Mouse (Mus musculus) intestine, postnatal 0 days (tissue): Measurements from ENCODE around the gene 1700023F06Rik. TPM values are rescaled to one million over a fixed set of nuclear protein-coding genes. Genes with fewer than 3 reads are reported as not detected.
A peak's percentile ranks its signal among the peaks of the same experiment; 100 is the strongest.

Experiments
- ATAC-seq: fragments of 200-750 bp; cut with Nextera tagmentation; 2 replicates; pipeline ENCODE4 v1.8.0; 2017; ENCODE audit warnings: mild to moderate bottlenecking, moderate TSS enrichment, moderate library complexity
- H3K27ac ChIP-seq: fragments of 300-500 bp; sonication (generic); 2 replicates; pipeline ENCODE4 v1.5.1; 2014; ENCODE audit warnings: mild to moderate bottlenecking, low read depth, low read length, moderate library complexity
- H3K27me3 ChIP-seq: fragments of 300-500 bp; sonication (generic); replicated peaks from 2 replicates; pipeline ENCODE4 v1.6.1; 2014; ENCODE audit warnings: low read length, mixed read lengths; ENCODE audit not compliant: control insufficient read depth, insufficient read depth
- H3K36me3 ChIP-seq: fragments of 300-500 bp; sonication (generic); 2 replicates; pipeline ENCODE4 v1.6.1; 2014; ENCODE audit warnings: mild to moderate bottlenecking, moderate library complexity; ENCODE audit not compliant: control insufficient read depth, insufficient read depth
- H3K4me1 ChIP-seq: fragments of 300-500 bp; sonication (generic); replicated peaks from 2 replicates; pipeline ENCODE4 v1.6.1; 2014; ENCODE audit warnings: antibody characterized with exemption, low read length, mixed read lengths; ENCODE audit not compliant: control insufficient read depth, insufficient read depth
- H3K4me2 ChIP-seq: fragments of 300-500 bp; sonication (generic); replicated peaks from 2 replicates; pipeline ENCODE4 v1.6.1; 2014; ENCODE audit warnings: low read depth, mild to moderate bottlenecking, moderate library complexity
- H3K4me3 ChIP-seq: fragments of 300-500 bp; sonication (generic); 2 replicates; pipeline ENCODE4 v1.5.1; 2014; ENCODE audit warnings: low read depth, low read length
- H3K9ac ChIP-seq: fragments of 300-500 bp; sonication (generic); 2 replicates; pipeline ENCODE4 v1.6.1; 2014; ENCODE audit warnings: mild to moderate bottlenecking, low read depth, low read length
- H3K9me3 ChIP-seq: fragments of 300-500 bp; sonication (generic); 2 replicates; pipeline ENCODE4 v1.6.1; 2016; ENCODE audit warnings: mixed run types; ENCODE audit not compliant: control insufficient read depth
- CTCF ChIP-seq: sonication (generic); IDR thresholded peaks from 2 replicates; pipeline ENCODE4 v1.5.1; 2016; ENCODE audit warnings: low read depth, mild to moderate bottlenecking, control low read depth, antibody characterized with exemption, moderate library complexity
- WGBS: fragments of 180-500 bp; shearing (Covaris S2); extraction: QIAGEN DNeasy Blood & Tissue Kit; methylation state at CpG from one replicate; pipeline ENCODE4 v1.1.7; 2014; 5-methylcytosine and 5-hydroxymethylcytosine counted together
- polyA plus RNA-seq: library from polyadenylated mRNA; unstranded; fragments of >200 nt; fragmentation: Nextera tagmentation; extraction: Ambion mirVana; gene quantifications from 2 replicates; pipeline ENCODE4 v1.2.1, GENCODE M21; 2015

1700023F06Rik gene
- polyA plus RNA-seq, 1 experiment from 2014 or later: 0.77 TPM

DNA sequence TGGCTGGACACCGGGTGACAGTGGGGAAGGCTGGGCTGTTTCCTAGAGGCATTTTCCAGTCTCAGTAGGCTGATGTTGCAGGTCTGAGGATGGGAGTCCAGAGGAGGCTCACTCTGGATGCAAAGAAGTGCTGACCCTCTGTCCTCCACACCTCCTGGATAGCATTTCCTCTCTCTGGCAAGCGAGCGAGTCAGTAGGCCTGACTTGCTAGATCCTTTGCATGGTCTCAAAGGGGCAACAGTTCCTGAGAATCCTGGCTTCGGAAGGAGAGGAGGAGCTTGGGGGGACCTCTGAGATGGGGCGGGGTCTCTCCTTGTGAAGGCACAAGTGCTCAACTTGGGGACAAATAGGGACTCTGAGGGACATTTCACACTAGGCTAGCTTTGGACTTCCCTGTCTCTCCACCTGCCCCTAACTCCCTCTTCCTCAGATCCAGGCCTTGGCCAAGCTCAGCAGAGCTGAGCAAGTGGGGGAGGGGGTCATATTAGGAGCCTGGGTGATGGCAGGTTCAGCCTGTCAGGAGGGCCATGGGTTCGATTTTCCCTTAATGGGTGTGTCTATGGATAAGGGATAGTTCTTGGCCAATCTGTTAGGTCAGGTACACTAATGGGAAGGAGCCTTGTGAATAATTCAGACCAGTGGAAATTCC lies 35.8 kb downstream of the 1700023F06Rik start:
- peaks cover 5% of the 10 kb centered on the region; the same call in 1 of the 2 replicates for H3K4me1 ChIP-seq
- no peak overlapping the region for H3K9ac ChIP-seq
- TF ChIP-seq CTCF: no peak
- no peak for ATAC-seq
- H3K4me3 ChIP-seq: no peak overlapping the region
- no peaks in the 10 kb centered on the region for H3K36me3 ChIP-seq
- peaks cover 27% of the 10 kb centered on the region for H3K27me3 ChIP-seq
- H3K9me3 ChIP-seq: no peaks in the 10 kb centered on the region
- no peak overlapping the region for H3K4me2 ChIP-seq
- no peak overlapping the region for H3K27ac ChIP-seq
- WGBS: 71% methylated on average over 6 of the region's 6 CpGs

DNA sequence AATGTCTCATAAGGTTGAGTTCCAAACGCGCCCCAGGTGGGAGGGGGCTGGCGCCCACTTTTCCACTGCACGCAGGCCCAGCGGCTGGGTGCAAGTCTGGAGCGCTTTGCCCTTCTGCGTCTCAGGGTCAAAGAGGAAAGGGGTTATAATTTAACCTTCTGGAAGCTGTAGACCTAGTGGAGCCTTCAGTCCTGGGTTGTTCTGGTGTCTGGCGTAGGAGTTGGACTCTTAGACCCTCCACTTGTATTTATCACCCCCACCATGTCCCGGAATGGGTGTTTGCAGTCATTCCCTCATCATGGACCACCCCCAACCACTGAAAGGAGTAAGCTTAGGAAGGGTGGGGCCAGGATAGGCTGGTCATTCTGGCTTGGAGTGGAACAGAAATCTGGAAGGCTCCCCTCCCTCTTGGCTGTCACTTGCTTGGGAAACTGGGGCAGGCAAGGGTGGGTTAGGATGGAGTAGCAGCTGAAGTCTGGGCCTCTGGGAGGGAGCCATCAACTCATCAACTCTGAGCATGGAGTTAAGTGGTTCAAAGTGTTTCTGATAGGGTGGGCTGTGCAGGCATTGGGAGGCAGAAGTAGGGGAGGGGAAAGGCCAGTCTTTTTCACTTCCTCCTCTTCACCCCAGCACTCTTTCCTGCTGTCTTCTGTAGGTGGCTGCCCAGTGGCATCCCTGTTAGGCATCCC lies 36.5 kb downstream of the 1700023F06Rik start:
- Histone ChIP-seq H3K4me1 (peaks cover 5% of the 10 kb centered on the region; the same call in 1 of the 2 replicates), H3K4me2 (peak overlapping the region; percentile 96; the same call in 1 of the 2 replicates), H3K4me3 (peak overlapping the region; percentile 56; the same call in 1 of the 2 replicates), H3K36me3 (no peaks in the 10 kb centered on the region), H3K9me3 (no peaks in the 10 kb centered on the region), H3K9ac (no peak overlapping the region), H3K27me3 (peaks cover 27% of the 10 kb centered on the region), H3K27ac (no peak overlapping the region)
- no peak for TF ChIP-seq CTCF
- ATAC-seq: no peak
- 53% methylated on average over 9 of the region's 9 CpGs for WGBS

DNA sequence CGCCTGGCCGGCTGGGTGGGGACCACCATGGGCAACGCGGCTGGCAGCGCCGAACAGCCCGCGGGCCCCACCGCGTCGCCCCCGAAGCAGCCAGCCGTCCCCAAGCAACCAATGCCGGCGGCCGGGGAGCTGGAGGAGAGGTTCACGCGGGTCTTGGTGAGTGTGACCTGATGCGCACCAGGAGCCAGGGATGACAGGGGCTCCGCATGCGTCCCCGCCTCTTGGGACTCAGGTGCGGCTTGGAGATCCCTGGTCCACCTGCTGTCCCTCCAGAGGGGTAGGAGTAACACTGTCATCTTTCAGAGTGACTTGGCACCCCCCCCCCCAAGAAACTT lies 37.1 kb downstream of the 1700023F06Rik start:
- Histone ChIP-seq H3K9ac (peak overlapping the region; percentile 42; the same call in 1 of the 2 replicates), H3K4me2 (peak overlapping the region; percentile 96), H3K36me3 (no peaks in the 10 kb centered on the region), H3K27me3 (peaks cover 27% of the 10 kb centered on the region), H3K27ac (no peak overlapping the region), H3K4me3 (peak overlapping the region; percentile 56), H3K9me3 (no peaks in the 10 kb centered on the region), H3K4me1 (peaks cover 5% of the 10 kb centered on the region; the same call in 1 of the 2 replicates)
- ATAC-seq: no peak
- no peak for TF ChIP-seq CTCF
- WGBS: 4% methylated on average over 23 of the region's 23 CpGs

DNA sequence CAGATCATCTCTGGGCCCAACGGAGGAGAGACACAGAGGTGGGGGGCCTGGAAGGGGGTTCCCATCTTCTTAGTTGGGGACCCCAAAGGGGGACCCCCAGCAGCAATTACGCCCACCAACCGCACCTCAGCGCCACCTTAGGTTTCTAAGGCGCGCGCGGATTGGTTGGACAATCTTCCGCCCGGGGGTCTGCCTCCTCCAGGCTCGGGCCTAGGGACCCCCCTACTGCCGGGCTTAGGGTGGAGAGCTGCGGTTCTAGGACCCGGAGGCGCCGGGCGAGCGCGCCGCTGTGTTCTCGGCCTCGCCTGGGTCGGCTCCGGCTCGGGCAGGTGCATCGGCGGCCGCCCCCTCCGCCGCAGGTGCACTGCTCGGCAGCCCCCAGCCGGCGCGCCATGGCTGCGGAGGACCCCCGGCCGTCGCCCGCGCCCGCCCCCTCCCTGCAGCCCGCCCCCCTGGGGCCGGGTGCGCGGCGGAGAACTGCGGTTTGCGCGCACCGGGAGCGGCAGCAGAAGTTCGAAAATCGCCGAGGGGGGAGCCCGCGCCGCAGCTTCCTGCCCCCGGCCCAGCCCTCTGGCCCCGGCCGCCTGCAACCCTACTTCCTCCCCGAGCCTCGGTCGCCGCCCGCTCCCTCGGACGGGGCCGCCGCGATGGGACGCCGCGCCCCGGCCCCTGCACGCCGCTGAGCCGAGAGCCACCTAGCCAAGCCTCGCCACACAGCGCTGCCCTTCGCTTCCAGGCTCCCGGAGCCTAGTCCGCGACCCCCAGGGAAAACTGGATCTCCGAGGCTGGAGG lies 37.7 kb downstream of the 1700023F06Rik start, which contains the start of gene Fmnl1:
TSS of gene Fmnl1 (plus strand) at position 614 of the 792 bp plus-strand sequence.
- Histone ChIP-seq H3K9me3 (no peaks in the 10 kb centered on the region), H3K27ac (no peak within 1 kb of the TSS), H3K4me2 (peak within 1 kb of the TSS; percentile 96), H3K9ac (peak within 1 kb of the TSS; percentile 42; the same call in 1 of the 2 replicates), H3K27me3 (peaks cover 27% of the 10 kb centered on the region), H3K4me3 (peak within 1 kb of the TSS; percentile 56), H3K36me3 (no peaks in the 10 kb centered on the region), H3K4me1 (peaks cover 5% of the 10 kb centered on the region; the same call in 1 of the 2 replicates)
- ATAC-seq: peak; percentile 42; the same call in 1 of the 2 replicates
- TF ChIP-seq CTCF: no peak
- 1% methylated on average over 62 of the region's 84 CpGs for WGBS

DNA sequence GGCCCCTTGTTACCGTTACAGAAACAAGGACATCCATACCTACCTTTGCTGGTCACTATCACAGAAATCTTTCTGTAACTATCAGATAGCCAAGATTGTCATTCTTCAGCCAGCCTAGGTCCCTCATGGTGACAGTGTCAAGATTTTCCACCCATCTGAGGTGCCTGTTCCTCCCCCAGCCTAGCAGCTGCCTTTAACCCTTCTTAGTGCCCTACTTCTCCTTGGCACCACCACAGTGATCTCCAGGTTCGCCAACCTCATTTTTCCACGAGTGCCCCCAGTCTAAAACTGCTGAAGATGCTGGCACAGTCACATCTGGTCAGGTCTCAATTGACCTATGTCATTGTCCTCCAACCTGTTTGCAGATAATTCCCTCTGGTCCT lies 38.3 kb downstream of the 1700023F06Rik start:
- Histone ChIP-seq H3K4me2 (peak overlapping the region; percentile 96), H3K4me3 (peak overlapping the region; percentile 56; the same call in 1 of the 2 replicates), H3K27me3 (peaks cover 27% of the 10 kb centered on the region), H3K9me3 (no peaks in the 10 kb centered on the region), H3K27ac (no peak overlapping the region), H3K4me1 (peaks cover 5% of the 10 kb centered on the region; the same call in 1 of the 2 replicates), H3K9ac (no peak overlapping the region), H3K36me3 (no peaks in the 10 kb centered on the region)
- 44% methylated on average over 3 of the region's 3 CpGs for WGBS
- TF ChIP-seq CTCF: no peak
- no peak for ATAC-seq

DNA sequence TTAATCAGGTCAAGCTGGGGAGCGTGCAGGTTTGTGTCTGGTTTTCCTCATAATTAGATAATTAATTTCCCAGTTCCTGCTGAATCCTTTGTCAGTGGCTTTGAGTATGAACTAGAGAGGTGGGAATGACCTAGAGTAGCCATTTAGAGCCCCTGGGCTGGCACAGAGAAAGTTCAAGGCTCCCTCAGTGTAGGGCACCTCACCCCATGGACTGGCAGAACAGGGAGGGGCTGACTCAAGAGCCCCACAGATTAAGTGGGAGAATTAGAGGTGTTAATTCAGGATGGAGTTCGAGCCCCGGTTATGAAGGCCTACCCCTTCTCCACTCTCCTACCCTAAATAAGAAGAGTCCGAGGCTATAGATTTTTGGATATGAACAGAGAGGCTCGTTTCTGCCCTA lies 38.7 kb downstream of the 1700023F06Rik start:
- H3K27ac ChIP-seq: no peak overlapping the region
- WGBS: 92% methylated on average over 5 of the region's 5 CpGs
- no peak for TF ChIP-seq CTCF
- peaks cover 27% of the 10 kb centered on the region for H3K27me3 ChIP-seq
- H3K9ac ChIP-seq: no peak overlapping the region
- H3K4me3 ChIP-seq: no peak overlapping the region
- H3K4me2 ChIP-seq: no peak overlapping the region
- peaks cover 5% of the 10 kb centered on the region; the same call in 1 of the 2 replicates for H3K4me1 ChIP-seq
- H3K36me3 ChIP-seq: no peaks in the 10 kb centered on the region
- H3K9me3 ChIP-seq: no peaks in the 10 kb centered on the region
- ATAC-seq: no peak
